Mouse (Mus musculus): ENCODE data around the gene Shisal2a. TPM values are rescaled to one million over a fixed set of nuclear protein-coding genes. Genes with fewer than 3 reads are reported as not detected.
"Not testable (repeated sequence)": the region's sequence is repeated elsewhere in the genome, so short reads cannot be mapped to it uniquely, and the experiment has no call there.

Shisal2a gene
- polyA plus RNA-seq, 1 experiment from 2014 or later = 0.36 TPM

DNA sequence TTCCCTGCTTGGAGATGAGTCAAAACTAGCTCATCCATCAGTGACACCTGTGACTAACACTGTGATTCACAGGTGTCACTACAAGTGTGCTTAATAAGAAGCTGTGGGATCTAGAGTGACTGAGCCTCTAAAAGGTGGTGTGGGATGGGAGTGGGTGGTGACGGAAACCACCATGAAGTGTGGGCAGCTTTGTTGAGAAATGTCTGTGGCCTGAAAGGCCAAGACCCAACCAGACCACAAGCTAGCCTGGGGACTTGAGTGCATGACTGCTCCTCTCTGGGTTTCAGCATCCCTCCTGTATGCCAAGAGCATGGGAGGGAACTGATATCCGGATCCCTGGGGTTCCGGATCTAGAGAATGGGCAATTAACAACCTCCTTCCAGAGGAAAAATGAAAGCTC, 11.7 kb downstream of the Shisal2a start:
- no peaks in the 10 kb centered on the region for H3K4me1 ChIP-seq
- ATAC-seq (ENCODE audit: borderline replicate concordance, extremely low read depth, low FRiP score, low TSS enrichment) = no peak
- H3K36me3 ChIP-seq = no peaks in the 10 kb centered on the region
- WGBS = 84% methylated on average over 3 of the region's 3 CpGs
- H3K4me2 ChIP-seq = no peak overlapping the region
- no peaks in the 10 kb centered on the region for H3K9me3 ChIP-seq
- no peak overlapping the region for H3K27ac ChIP-seq
- H3K9ac ChIP-seq = no peak overlapping the region
- no peaks in the 10 kb centered on the region for H3K27me3 ChIP-seq
- H3K4me3 ChIP-seq = no peak overlapping the region

DNA sequence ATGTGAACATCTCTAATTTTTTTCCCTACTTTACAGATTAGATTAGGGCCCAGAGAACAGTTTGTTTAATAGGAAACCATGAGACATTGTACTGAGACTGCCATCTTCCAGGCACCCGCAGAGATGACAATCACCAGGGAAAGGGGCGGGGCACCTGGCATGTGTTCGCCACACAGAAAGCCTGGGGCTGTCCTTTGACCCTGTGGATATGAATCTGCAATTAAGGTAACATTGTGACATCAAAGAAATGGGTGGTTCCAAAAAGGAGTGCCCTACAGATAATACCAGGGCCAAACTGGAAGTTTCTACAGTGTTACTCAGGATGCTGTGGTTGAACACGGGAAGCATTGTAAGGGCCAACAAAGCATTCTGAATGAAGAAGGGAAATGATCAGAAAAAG, 12.7 kb downstream of the Shisal2a start:
- Histone ChIP-seq H3K27me3 (no peaks in the 10 kb centered on the region), H3K4me3 (no peak overlapping the region), H3K9ac (no peak overlapping the region), H3K4me2 (no peak overlapping the region), H3K36me3 (no peaks in the 10 kb centered on the region), H3K4me1 (no peaks in the 10 kb centered on the region), H3K9me3 (no peaks in the 10 kb centered on the region), H3K27ac (no peak overlapping the region)
- ATAC-seq (ENCODE audit: borderline replicate concordance, extremely low read depth, low FRiP score, low TSS enrichment) = no peak
- 54% methylated on average over 4 of the region's 4 CpGs for WGBS

DNA sequence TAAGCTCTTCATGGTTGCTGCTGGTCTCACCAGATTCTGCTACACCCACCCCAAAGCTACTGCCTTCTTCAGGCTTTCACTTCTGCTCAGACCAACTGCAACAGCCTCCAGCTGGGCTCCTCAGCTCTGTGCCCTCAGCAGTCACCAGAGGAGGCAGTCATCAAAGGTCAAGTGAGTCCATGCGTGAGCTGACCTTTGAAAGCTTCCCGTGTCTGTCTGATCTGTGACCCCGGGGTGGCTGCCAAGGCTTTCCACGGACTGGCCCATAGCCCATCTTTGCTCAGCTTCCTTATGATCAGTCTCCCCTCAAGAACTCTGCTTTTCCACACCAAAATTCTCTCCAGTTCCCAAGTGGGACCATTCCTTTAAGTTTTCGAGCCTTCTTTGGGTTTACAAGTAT, 13.9 kb downstream of the Shisal2a start:
- no peak overlapping the region for H3K4me2 ChIP-seq
- ATAC-seq (ENCODE audit: borderline replicate concordance, extremely low read depth, low FRiP score, low TSS enrichment) = peak; percentile 27; the same call in 1 of the 2 replicates
- peaks cover 1% of the 10 kb centered on the region for H3K4me1 ChIP-seq
- no peaks in the 10 kb centered on the region for H3K36me3 ChIP-seq
- no peak overlapping the region for H3K4me3 ChIP-seq
- no peaks in the 10 kb centered on the region for H3K9me3 ChIP-seq
- no peaks in the 10 kb centered on the region for H3K27me3 ChIP-seq
- WGBS = 25% methylated on average over 5 of the region's 5 CpGs
- H3K9ac ChIP-seq = no peak overlapping the region
- no peak overlapping the region for H3K27ac ChIP-seq

DNA sequence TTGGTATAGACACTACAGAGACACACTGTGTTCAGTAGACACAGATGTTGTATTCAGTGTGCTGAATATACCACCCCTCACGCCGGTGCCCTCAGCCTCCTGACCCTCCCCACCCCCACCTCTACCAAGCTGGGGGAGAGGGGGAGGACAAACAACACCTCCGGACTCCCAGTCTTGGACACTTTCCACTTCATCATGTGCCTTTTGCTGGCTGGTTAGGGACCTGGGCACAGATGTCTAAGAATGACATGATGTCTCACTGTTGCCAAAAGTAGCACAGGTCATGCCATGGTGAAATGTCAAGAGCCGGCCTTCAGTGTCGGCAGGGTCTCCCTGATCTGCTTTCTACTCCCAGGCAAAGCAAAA, 19.1 kb downstream of the Shisal2a start:
- H3K4me3 ChIP-seq = no peak overlapping the region
- peak overlapping the region; percentile 79 for H3K27ac ChIP-seq
- H3K9ac ChIP-seq = no peak overlapping the region
- no peak for ATAC-seq (ENCODE audit: borderline replicate concordance, extremely low read depth, low FRiP score, low TSS enrichment)
- H3K4me2 ChIP-seq = no peak overlapping the region
- peaks cover 48% of the 10 kb centered on the region for H3K4me1 ChIP-seq
- no peaks in the 10 kb centered on the region for H3K27me3 ChIP-seq
- no peaks in the 10 kb centered on the region for H3K9me3 ChIP-seq
- 18% methylated on average over 5 of the region's 5 CpGs for WGBS
- H3K36me3 ChIP-seq = no peaks in the 10 kb centered on the region

DNA sequence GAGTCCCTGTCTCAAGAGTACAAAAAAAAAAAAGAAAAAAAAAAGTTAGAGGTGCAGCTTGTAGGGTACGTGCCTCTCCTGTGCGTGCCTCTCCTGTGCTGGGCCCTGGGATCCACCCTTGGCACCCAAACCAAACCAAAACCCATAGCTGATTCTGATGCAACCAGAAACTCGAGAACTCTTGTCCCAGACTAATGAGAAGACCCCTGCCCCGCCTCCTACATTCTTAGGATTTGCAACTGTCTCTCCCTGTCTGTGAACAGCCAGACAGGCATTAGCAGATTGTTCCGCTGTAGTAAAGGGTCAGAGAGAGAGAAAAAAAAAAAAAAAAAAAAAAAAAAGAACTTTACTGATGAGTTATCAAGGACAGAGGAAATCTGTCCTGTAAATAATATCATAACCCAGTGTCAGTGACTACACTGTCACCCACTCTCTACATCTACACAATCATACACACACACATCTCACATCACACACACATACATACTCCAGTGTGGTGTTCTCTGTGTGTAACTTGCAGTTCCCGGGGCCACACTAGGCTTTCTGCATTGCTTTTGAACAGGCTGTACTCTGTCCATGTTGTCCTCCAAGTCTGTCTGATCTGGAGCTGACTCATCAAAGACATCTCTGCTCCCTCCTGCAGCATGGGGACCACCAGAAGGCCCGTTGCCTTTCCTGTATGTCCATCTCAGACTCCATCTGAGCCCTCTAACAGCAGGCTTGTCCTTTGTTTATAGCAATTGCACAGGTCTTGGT, 19.6 kb downstream of the Shisal2a start:
- Histone ChIP-seq H3K27me3 (no peaks in the 10 kb centered on the region), H3K9me3 (no peaks in the 10 kb centered on the region), H3K9ac (no peak overlapping the region), H3K36me3 (no peaks in the 10 kb centered on the region), H3K4me1 (peaks cover 48% of the 10 kb centered on the region), H3K4me3 (no peak overlapping the region), H3K4me2 (peak overlapping the region; percentile 16), H3K27ac (peak overlapping the region; percentile 79)
- peak; percentile 69 for ATAC-seq (ENCODE audit: borderline replicate concordance, extremely low read depth, low FRiP score, low TSS enrichment)
- 9% methylated on average over 7 of the region's 7 CpGs for WGBS

DNA sequence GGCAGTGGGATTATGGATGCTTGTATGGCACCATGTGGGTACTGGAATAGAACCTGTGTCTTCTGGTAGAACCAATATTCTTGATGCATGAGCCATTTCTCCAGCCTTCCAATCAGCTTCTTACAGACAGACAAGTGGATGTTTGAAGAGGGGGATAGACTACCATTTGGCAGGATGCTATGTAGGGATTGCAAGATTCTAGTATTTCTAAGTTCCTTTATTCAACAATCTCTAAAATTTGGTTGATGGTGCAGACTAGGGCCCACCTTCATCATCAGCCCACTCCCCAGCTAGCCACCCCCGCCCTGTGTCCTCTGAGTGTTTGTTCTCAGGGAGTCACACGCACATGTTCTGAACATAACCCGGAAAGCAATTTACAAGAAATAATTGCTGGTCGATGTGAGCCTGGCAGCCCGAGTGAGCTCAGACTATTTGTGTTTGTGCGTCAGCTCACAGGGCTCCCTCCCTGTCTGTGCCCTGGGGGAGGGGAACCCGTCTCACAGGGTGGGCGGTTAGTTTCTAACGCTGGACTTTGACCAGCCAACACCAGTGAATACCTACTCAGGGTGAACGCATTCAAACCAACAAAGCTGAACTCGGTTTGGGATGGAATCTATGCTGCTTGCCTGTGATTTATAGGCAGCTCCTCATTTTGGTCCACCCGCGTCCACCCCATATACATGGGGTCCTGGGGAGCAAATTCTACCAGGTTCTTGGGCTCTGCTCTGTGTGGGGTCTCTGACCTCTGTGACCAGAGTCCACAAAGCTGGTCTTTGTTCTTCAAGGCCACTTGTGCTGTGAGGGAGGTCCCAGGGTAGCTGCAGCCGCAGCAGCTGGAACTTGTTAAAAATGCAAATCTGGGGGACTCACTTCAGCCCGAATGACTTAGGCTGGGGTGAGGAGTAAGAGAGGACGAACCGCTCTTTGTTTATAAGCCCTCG, 20.6 kb downstream of the Shisal2a start:
- H3K4me3 ChIP-seq = no peak overlapping the region
- peaks cover 48% of the 10 kb centered on the region for H3K4me1 ChIP-seq
- WGBS = 5% methylated on average over 18 of the region's 18 CpGs
- peak; percentile 50 for ATAC-seq (ENCODE audit: borderline replicate concordance, extremely low read depth, low FRiP score, low TSS enrichment)
- H3K27me3 ChIP-seq = no peaks in the 10 kb centered on the region
- H3K9me3 ChIP-seq = no peaks in the 10 kb centered on the region
- H3K27ac ChIP-seq = peak overlapping the region; percentile 79
- no peak overlapping the region for H3K9ac ChIP-seq
- peak overlapping the region; percentile 16 for H3K4me2 ChIP-seq
- no peaks in the 10 kb centered on the region for H3K36me3 ChIP-seq

DNA sequence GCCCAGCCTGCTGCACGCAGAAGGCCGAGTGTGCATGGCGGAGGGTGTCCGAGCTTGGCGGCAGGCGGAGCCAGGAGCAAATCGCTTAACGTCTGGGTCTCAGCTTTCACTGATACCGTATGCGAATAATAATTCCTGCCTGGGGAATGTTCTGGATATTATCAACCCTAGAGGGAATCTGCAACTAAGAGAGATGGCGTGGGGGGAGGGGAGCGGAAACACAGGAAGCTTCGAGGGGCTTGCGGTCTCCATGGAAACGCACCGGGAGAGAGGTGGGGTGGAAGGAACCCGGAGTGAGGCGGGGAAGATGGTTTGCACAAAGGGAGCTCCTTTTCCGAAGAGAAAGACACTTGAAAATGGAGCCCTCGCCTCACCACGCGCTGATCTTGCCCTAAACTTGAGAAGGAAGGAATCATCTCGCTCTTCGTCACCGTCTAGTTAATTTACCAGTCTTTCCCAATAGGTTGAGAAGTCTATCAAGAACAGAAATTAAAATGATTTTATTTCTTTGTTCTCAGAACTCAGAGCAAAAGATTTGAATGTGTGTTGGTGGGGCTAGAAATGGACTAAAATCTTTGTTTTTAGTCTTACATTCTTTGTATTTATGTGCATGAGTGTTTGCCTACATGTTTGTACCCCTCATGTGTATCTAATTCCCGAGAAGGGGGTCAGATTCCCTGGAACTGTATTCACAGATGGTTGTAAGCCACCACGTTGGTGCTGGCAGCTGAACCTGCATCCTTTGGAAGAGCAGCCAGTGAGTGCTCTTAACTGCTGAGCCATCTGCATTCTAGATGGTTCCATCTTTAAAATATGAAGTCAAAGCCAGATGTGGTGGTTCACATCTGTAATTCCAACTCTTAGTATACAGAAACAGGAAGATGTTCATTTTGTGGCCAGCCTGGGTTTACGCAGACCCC, 22.8 kb downstream of the Shisal2a start:
- Histone ChIP-seq H3K9me3 (no peaks in the 10 kb centered on the region), H3K4me3 (peak overlapping the region; percentile 27), H3K27ac (peak overlapping the region; percentile 78), H3K36me3 (no peaks in the 10 kb centered on the region), H3K27me3 (no peaks in the 10 kb centered on the region), H3K4me1 (peaks cover 61% of the 10 kb centered on the region), H3K4me2 (peak overlapping the region; percentile 56), H3K9ac (peak overlapping the region; percentile 24; the same call in 1 of the 2 replicates)
- ATAC-seq (ENCODE audit: borderline replicate concordance, extremely low read depth, low FRiP score, low TSS enrichment) = peak; percentile 44; the same call in 1 of the 2 replicates
- WGBS = 5% methylated on average over 28 of the region's 28 CpGs

DNA sequence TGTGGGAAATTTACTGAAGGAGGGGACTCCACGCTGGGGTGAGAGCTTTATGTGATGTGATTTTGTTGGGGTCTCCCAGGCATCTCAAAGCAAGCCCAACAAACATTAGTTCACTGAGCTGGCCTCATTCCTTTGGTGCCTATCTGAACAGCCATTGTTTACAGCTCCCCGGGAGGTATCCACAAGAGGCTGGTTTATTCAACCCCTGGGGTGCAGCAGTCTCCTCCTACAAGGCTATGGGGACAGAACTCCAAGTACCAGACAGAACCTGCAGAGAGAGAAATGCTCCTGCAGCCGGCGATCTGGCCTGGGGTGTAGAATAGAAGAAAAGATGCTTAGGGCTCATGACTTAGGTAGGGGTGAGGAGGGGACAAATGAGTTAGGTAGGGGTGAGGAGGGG, 24.7 kb downstream of the Shisal2a start:
- Histone ChIP-seq H3K27me3 (no peaks in the 10 kb centered on the region), H3K9me3 (no peaks in the 10 kb centered on the region), H3K4me2 (no peak overlapping the region), H3K36me3 (no peaks in the 10 kb centered on the region), H3K4me3 (no peak overlapping the region), H3K4me1 (peaks cover 60% of the 10 kb centered on the region), H3K27ac (no peak overlapping the region), H3K9ac (no peak overlapping the region)
- ATAC-seq (ENCODE audit: borderline replicate concordance, extremely low read depth, low FRiP score, low TSS enrichment) = no peak
- 35% methylated on average over 4 of the region's 4 CpGs for WGBS

DNA sequence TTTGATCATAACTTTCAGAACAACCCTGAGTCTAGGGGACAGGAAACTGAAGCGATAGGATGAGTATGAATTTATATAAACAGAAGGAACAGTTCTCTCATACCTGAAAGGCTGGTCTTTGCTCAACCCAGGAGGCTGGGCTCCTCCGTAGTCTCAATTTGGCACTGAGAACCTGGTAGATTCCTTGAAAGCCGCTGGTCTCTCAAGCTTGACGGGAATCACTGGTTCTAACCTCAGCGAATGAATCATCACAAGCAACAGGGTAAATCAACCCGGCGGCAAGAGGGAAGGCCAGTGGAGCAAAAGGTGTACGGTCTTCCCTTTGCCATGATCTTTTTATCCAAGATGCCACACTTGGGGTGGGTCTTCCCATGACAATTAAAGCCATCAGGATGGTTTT, 25.7 kb downstream of the Shisal2a start:
- WGBS = 86% methylated on average over 8 of the region's 8 CpGs
- no peaks in the 10 kb centered on the region for H3K36me3 ChIP-seq
- no peak overlapping the region for H3K9ac ChIP-seq
- H3K9me3 ChIP-seq = no peaks in the 10 kb centered on the region
- no peaks in the 10 kb centered on the region for H3K27me3 ChIP-seq
- ATAC-seq (ENCODE audit: borderline replicate concordance, extremely low read depth, low FRiP score, low TSS enrichment) = no peak
- H3K27ac ChIP-seq = no peak overlapping the region
- no peak overlapping the region for H3K4me2 ChIP-seq
- H3K4me1 ChIP-seq = peaks cover 50% of the 10 kb centered on the region
- H3K4me3 ChIP-seq = no peak overlapping the region

DNA sequence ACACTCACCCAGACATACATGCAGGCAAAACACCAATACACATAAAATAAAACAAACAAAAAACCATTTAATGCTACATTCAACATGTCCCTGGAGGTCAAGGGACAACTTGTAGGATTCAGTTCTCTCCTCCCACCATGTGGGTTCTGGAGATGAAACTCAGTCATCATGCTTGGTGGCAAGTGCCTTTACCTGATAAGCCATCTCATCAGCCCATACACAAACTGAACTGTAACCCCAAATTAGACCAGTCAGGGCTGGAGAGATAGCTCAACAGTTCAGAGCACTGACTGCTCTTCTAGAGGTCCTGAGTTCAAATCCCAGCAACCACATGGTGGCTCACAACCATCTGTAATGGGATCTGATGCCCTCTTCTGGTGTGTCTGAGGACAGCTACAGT, 29.6 kb downstream of the Shisal2a start:
- ATAC-seq (ENCODE audit: borderline replicate concordance, extremely low read depth, low FRiP score, low TSS enrichment); H3K9ac ChIP-seq; H3K36me3 ChIP-seq; H3K4me3 ChIP-seq; H3K9me3 ChIP-seq; H3K27ac ChIP-seq; H3K27me3 ChIP-seq; H3K4me2 ChIP-seq: not testable (repeated sequence)
- peaks cover 45% of the 10 kb centered on the region for H3K4me1 ChIP-seq

DNA sequence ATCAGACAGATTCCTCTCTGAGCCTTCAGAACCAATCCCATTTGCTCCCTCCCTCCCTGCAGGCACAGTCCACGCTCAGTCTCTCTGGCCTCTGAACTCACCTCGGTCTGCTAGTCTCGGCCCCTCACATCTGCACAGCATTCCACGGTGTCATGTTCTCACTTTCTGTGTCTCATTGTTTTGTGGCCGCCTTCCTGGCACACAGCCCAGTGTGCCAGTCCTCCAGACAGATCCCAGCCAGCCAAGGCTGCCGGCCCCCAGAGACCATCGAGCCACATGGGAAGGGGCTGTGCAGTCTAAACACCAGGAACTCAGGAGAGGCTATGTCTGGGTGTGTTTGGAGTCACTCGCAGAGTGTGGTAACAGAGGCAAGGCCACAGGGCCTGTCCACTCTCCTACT, 32.3 kb downstream of the Shisal2a start:
- Histone ChIP-seq H3K27me3 (no peaks in the 10 kb centered on the region), H3K36me3 (no peaks in the 10 kb centered on the region), H3K4me1 (peaks cover 44% of the 10 kb centered on the region), H3K4me2 (no peak overlapping the region), H3K9me3 (no peaks in the 10 kb centered on the region), H3K4me3 (no peak overlapping the region), H3K9ac (no peak overlapping the region), H3K27ac (peak overlapping the region; percentile 65)
- peak; percentile 60 for ATAC-seq (ENCODE audit: borderline replicate concordance, extremely low read depth, low FRiP score, low TSS enrichment)
- 4% methylated on average over 8 of the region's 8 CpGs for WGBS
